Mouse (Mus musculus) neutrophil, adult 83 days (primary cell): ENCODE data around the gene Bri3bp. TPM values are rescaled to one million over a fixed set of nuclear protein-coding genes. Genes with fewer than 3 reads are reported as not detected.

Experiments used
- total RNA-seq, 2 experiments: library from RNA; stranded (reverse); gene quantifications; one replicate each; pipeline ENCODE4 v1.2.4; 2023

Bri3bp gene
- total RNA-seq: 10 to 100 TPM; 24.4 to 25.3 TPM

DNA sequence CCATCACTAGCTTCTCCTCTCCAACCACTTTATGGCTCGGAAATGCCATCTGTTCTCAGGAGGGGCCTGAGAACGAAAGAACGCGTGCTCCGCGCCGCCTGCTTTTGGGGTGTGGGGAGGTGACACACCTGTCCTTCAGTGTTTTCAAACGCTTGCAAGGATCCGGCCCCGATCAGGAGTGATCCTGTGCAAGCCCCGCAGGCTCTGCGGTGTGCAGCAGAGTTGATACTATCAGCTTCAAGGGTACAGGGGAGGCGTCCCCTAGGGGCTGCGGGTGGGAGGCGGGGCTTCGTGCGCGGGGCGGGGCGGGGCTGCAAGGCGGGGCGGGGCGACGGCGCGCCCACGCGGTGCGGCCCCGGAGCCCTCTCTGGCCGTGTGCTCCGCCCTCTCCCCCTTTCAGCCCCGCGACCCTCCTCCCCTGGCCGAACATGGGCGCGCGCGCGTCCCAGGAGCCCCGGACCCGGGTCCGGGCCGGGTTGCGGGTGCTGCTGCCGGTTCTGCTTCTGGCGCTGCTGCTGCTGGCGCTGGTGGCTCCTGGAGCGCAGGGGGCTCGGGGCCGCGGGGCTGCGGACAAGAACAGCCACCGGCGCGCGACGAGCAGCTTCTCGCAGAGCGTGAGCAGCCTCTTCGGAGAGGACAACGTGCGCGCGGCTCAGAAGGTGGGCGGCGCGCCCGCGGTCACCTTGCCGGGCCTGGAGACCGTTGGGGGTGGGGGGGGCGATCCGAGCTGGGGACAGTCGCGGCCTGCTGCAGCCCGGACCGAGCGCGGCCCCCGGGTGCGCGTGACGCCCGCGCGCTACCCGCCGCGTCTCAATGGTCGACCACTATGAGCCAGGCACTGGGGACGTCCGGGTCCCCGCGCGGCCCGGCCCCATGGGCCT is at the start of gene Bri3bp:
TSS of gene Bri3bp (plus strand) at position 335 of the 881 bp plus-strand sequence.

DNA sequence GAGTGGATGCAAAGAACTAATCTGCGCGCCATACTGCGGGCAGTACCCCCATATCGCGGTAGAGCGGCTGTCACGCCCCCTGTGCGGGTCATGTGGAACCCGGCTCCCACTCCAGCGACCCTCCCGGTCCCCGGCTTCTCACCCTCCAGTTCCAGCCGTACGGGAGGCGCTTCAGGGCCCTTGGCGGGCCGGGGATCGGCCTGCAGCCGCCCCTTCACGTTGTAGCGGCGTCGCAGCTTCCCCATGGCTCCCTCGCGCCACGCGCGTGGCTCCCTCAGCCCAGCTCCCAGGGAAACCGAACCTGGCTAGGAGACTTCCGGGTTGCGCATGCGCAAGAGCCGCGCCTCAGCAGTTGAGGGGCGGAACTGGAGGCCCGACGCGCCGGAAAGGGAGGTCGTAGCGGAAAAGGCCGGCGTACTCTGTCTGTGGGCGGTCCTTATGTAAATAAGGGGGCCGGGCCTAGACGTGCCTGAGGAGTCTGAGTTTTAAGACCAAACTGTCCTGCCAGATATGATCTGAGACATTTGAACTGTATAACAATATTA is 7.5 kb upstream of the Bri3bp start, which contains the start of gene Dhx37:
TSS of gene Dhx37 (minus strand) at position 329 of the 545 bp plus-strand sequence.

DNA sequence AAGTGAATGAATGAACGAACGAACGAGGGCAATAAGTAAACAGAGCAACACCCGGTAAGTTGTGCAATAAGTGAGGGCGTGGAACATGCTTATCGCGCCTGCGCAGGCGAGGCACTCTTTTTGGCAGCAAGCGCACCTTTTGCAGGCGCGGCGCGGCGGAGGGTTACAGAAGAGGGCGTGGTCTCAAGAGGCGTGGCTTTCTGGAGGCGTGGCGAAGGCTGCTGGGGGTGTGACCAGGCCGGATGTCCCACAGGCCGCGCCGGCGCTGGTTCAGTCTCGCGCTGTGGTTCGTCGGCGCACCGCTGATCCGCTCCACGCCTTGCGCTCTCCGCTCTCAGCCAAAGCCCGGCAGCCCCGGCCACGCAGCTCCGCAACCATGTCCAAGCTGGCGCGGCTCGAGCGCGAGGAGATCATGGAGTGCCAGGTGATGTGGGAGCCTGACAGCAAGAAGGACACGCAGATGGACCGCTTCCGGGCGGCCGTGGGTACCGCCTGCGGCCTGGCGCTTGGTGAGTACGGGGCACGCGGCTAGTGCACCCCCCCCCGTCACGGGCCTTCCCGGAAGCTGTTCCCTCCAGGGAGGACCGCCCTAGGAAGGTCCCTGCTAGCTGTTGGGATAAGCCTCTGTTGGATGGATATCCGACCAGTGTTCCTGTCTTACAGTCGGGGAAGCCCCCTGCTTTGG is 34.4 kb downstream of the Bri3bp start, which contains the start of gene Aacs:
TSS of gene Aacs (plus strand) at position 214 of the 685 bp plus-strand sequence.

Other genes with a start within 250 kb of the Bri3bp start
- gene Scarb1, start 100.5 kb upstream of the Bri3bp start, total RNA-seq: 10 to 100 TPM; 59.4 to 67.0 TPM
- 1 to 10 TPM; 2.0 to 2.3 TPM for gene Gm10382, start 52.2 kb upstream of the Bri3bp start, total RNA-seq
- gene Ubc, start 51.4 kb upstream of the Bri3bp start, total RNA-seq: 1,000 to 10,000 TPM; 2,261 to 2,512 TPM
- 1 to 10 TPM; 8.1 to 9.6 TPM for gene Dhx37, start 7.4 kb upstream of the Bri3bp start, total RNA-seq
- gene Aacs, start 34.2 kb downstream of the Bri3bp start, total RNA-seq: 10 to 100 TPM; 46.6 to 46.7 TPM
- gene Tmem132b, start 90.2 kb downstream of the Bri3bp start, total RNA-seq: 1 to 10 TPM in 1 of 2 experiments, under 1 TPM in 1; 0.77 to 1.7 TPM